Mouse (Mus musculus) liver, embryonic 11.5 days (tissue): ENCODE measurements around the gene Otc. TPM values are rescaled to one million over a fixed set of nuclear protein-coding genes. Genes with fewer than 3 reads are reported as not detected.

Experiments
- ATAC-seq: fragments of 200-750 bp; cut with Nextera tagmentation; replicated peaks from 2 replicates; pipeline ENCODE4 v1.8.0; 2017; ENCODE audit warnings: moderate number of reproducible peaks, mild to moderate bottlenecking, moderate TSS enrichment, moderate library complexity; ENCODE audit not compliant: low FRiP score
- DNase-seq: peaks from one replicate; pipeline ENCODE4 v3.0.0-alpha.2; 2017; ENCODE audit warnings: low spot score
- H3K27ac ChIP-seq: fragments of 300-500 bp; sonication (generic); 2 replicates; pipeline ENCODE4 v1.5.1; 2014; ENCODE audit warnings: mild to moderate bottlenecking, low read depth, low read length, control low read depth
- H3K27me3 ChIP-seq: fragments of 300-500 bp; sonication (generic); replicated peaks from 2 replicates; pipeline ENCODE4 v1.6.1; 2014; ENCODE audit warnings: low read length, mixed read lengths; ENCODE audit not compliant: control insufficient read depth, insufficient read depth
- H3K36me3 ChIP-seq: fragments of 300-500 bp; sonication (generic); 2 replicates; pipeline ENCODE4 v1.6.1; 2014; ENCODE audit warnings: mild to moderate bottlenecking, low read length, moderate library complexity, mixed read lengths; ENCODE audit not compliant: control insufficient read depth, insufficient read depth
- H3K4me1 ChIP-seq: fragments of 300-500 bp; sonication (generic); replicated peaks from 2 replicates; pipeline ENCODE4 v1.6.1; 2014; ENCODE audit warnings: low read length, mixed read lengths; ENCODE audit not compliant: control insufficient read depth, insufficient read depth
- H3K4me2 ChIP-seq: fragments of 300-500 bp; sonication (generic); 2 replicates; pipeline ENCODE4 v1.6.1; 2014; ENCODE audit warnings: mild to moderate bottlenecking, control low read depth, moderate library complexity
- H3K4me3 ChIP-seq: fragments of 300-500 bp; sonication (generic); 2 replicates; pipeline ENCODE4 v1.5.1; 2014; ENCODE audit warnings: low read depth, low read length, control low read depth
- H3K9ac ChIP-seq: fragments of 300-500 bp; sonication (generic); 2 replicates; pipeline ENCODE4 v1.6.1; 2014; ENCODE audit warnings: low read depth, low read length, control low read depth
- H3K9me3 ChIP-seq: fragments of 300-500 bp; sonication (generic); 2 replicates; pipeline ENCODE4 v1.6.1; 2016; ENCODE audit warnings: low read length, inconsistent platforms, mixed read lengths; ENCODE audit not compliant: control insufficient read depth
- WGBS: fragments of 180-500 bp; shearing (Covaris S2); extraction: QIAGEN DNeasy Blood & Tissue Kit; methylation state at CpG from one replicate; pipeline ENCODE4 v1.1.7; 2014; 5-methylcytosine and 5-hydroxymethylcytosine counted together
- polyA plus RNA-seq: library from polyadenylated mRNA; unstranded; fragments of >200 nt; fragmentation: Nextera tagmentation; extraction: Ambion mirVana; gene quantifications from 2 replicates; pipeline ENCODE4 v1.2.1, GENCODE M21; 2014

Gene Otc
- polyA plus RNA-seq, 1 experiment from 2014 or later, result 12.9 TPM

DNA sequence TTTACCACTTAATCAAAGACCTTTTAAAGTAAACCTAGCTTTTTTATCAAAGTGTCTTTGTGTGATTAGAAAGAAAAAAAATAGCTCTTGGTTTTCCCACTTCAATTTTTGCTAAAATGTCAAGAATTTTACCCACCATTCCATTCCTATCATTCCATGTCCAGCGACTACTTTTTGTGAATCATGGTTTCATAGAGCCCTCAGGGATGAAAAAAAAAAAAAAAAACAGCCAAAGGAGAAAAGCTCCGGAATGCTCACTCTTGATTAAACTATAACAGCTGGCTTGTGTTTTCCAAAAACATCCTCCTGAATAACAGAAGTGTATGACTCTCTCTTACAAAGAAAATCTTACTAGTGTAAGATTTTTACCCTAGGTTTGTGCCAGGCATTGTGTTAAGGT is 84.7 kb downstream of the Otc start:
- Histone ChIP-seq H3K27ac (no peak overlapping the region), H3K36me3 (no peaks in the 10 kb centered on the region), H3K9me3 (no peaks in the 10 kb centered on the region), H3K4me1 (no peaks in the 10 kb centered on the region), H3K4me2 (no peak overlapping the region), H3K27me3 (no peaks in the 10 kb centered on the region), H3K9ac (no peak overlapping the region), H3K4me3 (no peak overlapping the region)
- DNase-seq, result no peak
- ATAC-seq, result no peak
- WGBS, result 60% methylated on average over 2 of the region's 2 CpGs

DNA sequence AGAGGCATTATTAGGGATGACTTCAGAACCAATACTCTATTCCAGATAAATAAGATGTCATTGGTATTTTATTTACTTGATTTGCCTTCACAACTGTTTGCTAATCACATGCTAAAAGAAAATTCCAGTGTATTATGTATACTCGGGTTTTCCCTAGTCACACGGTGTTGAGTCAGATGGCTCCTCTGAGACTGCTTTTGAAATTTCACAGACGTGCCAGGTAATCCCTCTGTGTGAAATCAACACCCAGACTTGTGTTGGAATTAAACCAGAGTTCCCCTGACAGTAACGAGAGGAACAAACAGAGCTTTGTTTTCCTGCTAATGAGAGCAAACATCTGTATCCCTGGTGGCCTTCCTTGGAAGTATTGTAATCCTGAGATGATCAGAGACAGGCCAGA is 103.8 kb downstream of the Otc start:
- 46% methylated on average over 4 of the region's 4 CpGs for WGBS
- Histone ChIP-seq H3K4me1 (no peaks in the 10 kb centered on the region), H3K4me3 (no peak overlapping the region), H3K27me3 (no peaks in the 10 kb centered on the region), H3K4me2 (no peak overlapping the region), H3K36me3 (no peaks in the 10 kb centered on the region), H3K9ac (no peak overlapping the region), H3K9me3 (no peaks in the 10 kb centered on the region), H3K27ac (no peak overlapping the region)
- DNase-seq, result no peak
- no peak for ATAC-seq

Other genes with a start within 250 kb of the Otc start
- gene Srpx, start 134.6 kb upstream of the Otc start, polyA plus RNA-seq, result 2.2 and 2.3 TPM in 2 replicates
- gene Rpgr, start 35.4 kb upstream of the Otc start, polyA plus RNA-seq, result 9.6 and 9.7 TPM in 2 replicates
- gene Tspan7, start 232.9 kb downstream of the Otc start, polyA plus RNA-seq, result 56.0 and 57.1 TPM in 2 replicates